Mouse (Mus musculus) midbrain, postnatal 0 days (tissue): ENCODE measurements around the gene Mas1. TPM values are rescaled to one million over a fixed set of nuclear protein-coding genes. Genes with fewer than 3 reads are reported as not detected.

ENCODE experiments used
- ATAC-seq: fragments of 200-750 bp; cut with Nextera tagmentation; 2 replicates; pipeline ENCODE4 v1.8.0; 2017; ENCODE audit warnings: moderate number of reproducible peaks, mild to moderate bottlenecking, moderate TSS enrichment, moderate library complexity; ENCODE audit not compliant: low FRiP score
- DNase-seq: peaks from one replicate; pipeline ENCODE4 v3.0.0-alpha.2; 2015; ENCODE audit warnings: low spot score
- H3K27ac ChIP-seq: fragments of 300-500 bp; sonication (generic); 2 replicates; pipeline ENCODE4 v1.5.1; 2014; ENCODE audit warnings: low read depth, mild to moderate bottlenecking, low read length, mixed read lengths
- H3K27me3 ChIP-seq: fragments of 300-500 bp; sonication (generic); 2 replicates; pipeline ENCODE4 v1.6.1; 2014; ENCODE audit warnings: low read length, control low read depth, mixed read lengths; ENCODE audit not compliant: insufficient read depth
- H3K36me3 ChIP-seq: fragments of 300-500 bp; sonication (generic); 2 replicates; pipeline ENCODE4 v1.6.1; 2014; ENCODE audit warnings: low read length, control low read depth, mixed read lengths; ENCODE audit not compliant: insufficient read depth
- H3K4me1 ChIP-seq: fragments of 300-500 bp; sonication (generic); 2 replicates; pipeline ENCODE4 v1.6.1; 2014; ENCODE audit warnings: mild to moderate bottlenecking, control low read depth, antibody characterized with exemption, low read length, mixed read lengths; ENCODE audit not compliant: insufficient read depth
- H3K4me2 ChIP-seq: fragments of 300-500 bp; sonication (generic); 2 replicates; pipeline ENCODE4 v1.6.1; 2014; ENCODE audit warnings: low read depth, mild to moderate bottlenecking, low read length, mixed read lengths; ENCODE audit not compliant: poor library complexity, severe bottlenecking
- H3K4me3 ChIP-seq: fragments of 300-500 bp; sonication (generic); 2 replicates; pipeline ENCODE4 v1.5.1; 2014; ENCODE audit warnings: low read depth, mild to moderate bottlenecking, low read length, moderate library complexity
- H3K9ac ChIP-seq: fragments of 300-500 bp; sonication (generic); replicated peaks from 2 replicates; pipeline ENCODE4 v1.6.1; 2014; ENCODE audit warnings: mild to moderate bottlenecking, low read length, moderate library complexity, mixed read lengths; ENCODE audit not compliant: poor library complexity, severe bottlenecking
- H3K9me3 ChIP-seq: fragments of 300-500 bp; sonication (generic); 2 replicates; pipeline ENCODE4 v1.6.1; 2016; ENCODE audit warnings: low read length, control low read depth
- CTCF ChIP-seq: IDR thresholded peaks from 2 replicates; pipeline ENCODE4 v1.5.1; 2016; ENCODE audit warnings: antibody characterized with exemption, mild to moderate bottlenecking
- WGBS: fragments of 180-500 bp; shearing (Covaris S2); extraction: QIAGEN DNeasy Blood & Tissue Kit; methylation state at CpG from one replicate; pipeline ENCODE4 v1.1.7; 2014; 5-methylcytosine and 5-hydroxymethylcytosine counted together
- microRNA-seq: library from miRNA; unstranded; fragments of <30 nt; microRNA quantifications from one replicate; pipeline ENCODE4, GENCODE M21; 2016; ENCODE audit warnings: borderline number of aligned reads
- polyA plus RNA-seq: library from polyadenylated mRNA; unstranded; fragments of >200 nt; fragmentation: Nextera tagmentation; extraction: Ambion mirVana; gene quantifications from 2 replicates; pipeline ENCODE4 v1.2.1, GENCODE M21; 2015
- total RNA-seq: library from RNA; depleted of rRNA; stranded (reverse); fragments of >200 nt; gene quantifications from 2 replicates; pipeline ENCODE4 v1.2.3, GENCODE M21; 2014; rRNA removed

The Mas1 gene
- total and polyA plus RNA-seq, 2 experiments from 2014 or later, result 0.27 TPM; not detected in 1

- no peak for TF ChIP-seq CTCF
- Histone ChIP-seq H3K9ac (no peak overlapping the region), H3K4me3 (no peak overlapping the region), H3K27me3 (no peaks in the 10 kb centered on the region), H3K36me3 (no peaks in the 10 kb centered on the region), H3K27ac (0 out of 2 replicates have a peak overlapping the region, but pooled peaks have one; percentile 57), H3K4me1 (peaks cover 9% of the 10 kb centered on the region; the same call in 1 of the 2 replicates), H3K4me2 (no peak overlapping the region), H3K9me3 (no peaks in the 10 kb centered on the region)
- ATAC-seq (no peak), DNase-seq (no peak)
- 41% methylated on average over 4 of the region's 4 CpGs for WGBS
Measured at GRCm38 (mm10) chr17:12791420-12791819, 76.5 kb downstream of the Mas1 start.

GRCm38 (mm10) chr17:12791079-12791406 is 76.9 kb downstream of the Mas1 start:
- no peak overlapping the region for H3K4me2 ChIP-seq
- no peak overlapping the region for H3K4me3 ChIP-seq
- H3K9ac ChIP-seq, result no peak overlapping the region
- DNase-seq (peak; percentile 74), ATAC-seq (peak; percentile 41; the same call in 1 of the 2 replicates)
- no peaks in the 10 kb centered on the region for H3K27me3 ChIP-seq
- no peaks in the 10 kb centered on the region for H3K9me3 ChIP-seq
- WGBS, result 14% methylated on average over 5 of the region's 5 CpGs
- no peaks in the 10 kb centered on the region for H3K36me3 ChIP-seq
- peak overlapping the region; percentile 57; the same call in 1 of the 2 replicates for H3K27ac ChIP-seq
- peaks cover 9% of the 10 kb centered on the region; the same call in 1 of the 2 replicates for H3K4me1 ChIP-seq
- TF ChIP-seq CTCF, result no peak

Small RNAs within 50 kb of the gene (microRNA-seq; reads per million reads assigned to microRNA genes)
- gene Gm24085, result not detected

Other genes with a start within 250 kb of the Mas1 start
- gene Slc22a1, start 192.3 kb downstream of the Mas1 start, total RNA-seq, result not detected in 2 replicates
- not detected in 2 replicates for gene Slc22a1, start 192.3 kb downstream of the Mas1 start, polyA plus RNA-seq
- gene Igf2r, start 98.5 kb downstream of the Mas1 start, total RNA-seq, result 31.7 and 44.2 TPM in 2 replicates
- gene Igf2r, start 98.5 kb downstream of the Mas1 start, polyA plus RNA-seq, result 5.0 and 5.4 TPM in 2 replicates
- not detected in 2 replicates for gene Mrgprh, start 7.9 kb upstream of the Mas1 start, total RNA-seq
- gene Mrgprh, start 7.9 kb upstream of the Mas1 start, polyA plus RNA-seq, result not detected in 2 replicates
- gene Pnldc1, start 42.1 kb upstream of the Mas1 start, total RNA-seq, result 0.88 and 1.8 TPM in 2 replicates
- gene Pnldc1, start 42.1 kb upstream of the Mas1 start, polyA plus RNA-seq, result 1.1 and 1.3 TPM in 2 replicates
- gene Tcp1, start 47.6 kb upstream of the Mas1 start, total RNA-seq, result 330 and 377 TPM in 2 replicates
- 330 and 375 TPM in 2 replicates for gene Tcp1, start 47.6 kb upstream of the Mas1 start, polyA plus RNA-seq
- 34.0 TPM in 2 replicates for gene Mrpl18, start 48.2 kb upstream of the Mas1 start, total RNA-seq
- 111 and 118 TPM in 2 replicates for gene Mrpl18, start 48.2 kb upstream of the Mas1 start, polyA plus RNA-seq
- gene Acat3, start 72.5 kb upstream of the Mas1 start, total RNA-seq, result 0.52 and 0.82 TPM in 2 replicates
- gene Acat3, start 72.5 kb upstream of the Mas1 start, polyA plus RNA-seq, result 1.5 and 2.0 TPM in 2 replicates
- gene Acat2, start 92.6 kb upstream of the Mas1 start, total RNA-seq, result 181 and 194 TPM in 2 replicates
- 247 and 254 TPM in 2 replicates for gene Acat2, start 92.6 kb upstream of the Mas1 start, polyA plus RNA-seq
- 82.7 and 88.8 TPM in 2 replicates for gene Wtap, start 126.0 kb upstream of the Mas1 start, total RNA-seq
- 134 and 147 TPM in 2 replicates for gene Wtap, start 126.0 kb upstream of the Mas1 start, polyA plus RNA-seq
- 160 and 177 TPM in 2 replicates for gene Sod2, start 138.7 kb upstream of the Mas1 start, total RNA-seq
- 121 and 128 TPM in 2 replicates for gene Sod2, start 138.7 kb upstream of the Mas1 start, polyA plus RNA-seq
- gene Gpr31b, start 184.2 kb upstream of the Mas1 start, total RNA-seq, result 0.80 and 1.0 TPM in 2 replicates
- not detected in 2 replicates for gene Gpr31b, start 184.2 kb upstream of the Mas1 start, polyA plus RNA-seq
- 0.11 and 0.38 TPM in 2 replicates for gene Tcp10b, start 193.0 kb upstream of the Mas1 start, total RNA-seq
- gene Tcp10b, start 193.0 kb upstream of the Mas1 start, polyA plus RNA-seq, result 0.20 and 0.56 TPM in 2 replicates